8 mouse cellular contexts compared by ENCODE assay signal in genomic region chr11:117686021-117686420, GRCm38 (mm10). TPM values are rescaled to one million over a fixed set of nuclear protein-coding genes. Genes with fewer than 3 reads are reported as not detected.
DNase-seq lines count a peak whose midpoint lies in the region; ATAC-seq and TF ChIP-seq lines count a peak whose summit lies in the region.

No protein-coding gene starts in this region.

- DNase-seq in gastrocnemius, adult 2 months, result peak; percentile 29
- no peak for DNase-seq in gastrocnemius, postnatal 10 days
- no peak for DNase-seq in Patski (ENCODE audit: low read depth, low spot score)
- DNase-seq in naive thymus-derived CD4-positive, alpha-beta T cell, adult 2 months (ENCODE audit: low read depth), result peak; percentile 84
- no peak for DNase-seq in left cerebral cortex, postnatal 4 days
- DNase-seq in layer of hippocampus, postnatal 14 days (ENCODE audit: low spot score in 2 of 2), result no peak

- ATAC-seq in Patski, result no peak
- ATAC-seq in kidney, embryonic 15.5 days (replicated peaks; ENCODE audit: low FRiP score), result peak; percentile 69; the same call in 1 of the 2 replicates
- ATAC-seq in forebrain, embryonic 15.5 days (replicated peaks), result no peak

- no peak overlapping the region for H3K4me3 ChIP-seq in gastrocnemius, adult 2 months
- no peak overlapping the region for H3K4me3 ChIP-seq in kidney, embryonic 15.5 days (replicated peaks)
- H3K4me3 ChIP-seq in forebrain, embryonic 15.5 days, result no peak overlapping the region

- intact Hi-C loops in gastrocnemius, adult 2 months (cut with DNase I), result no loop called here
- intact Hi-C loops in left cerebral cortex, postnatal 4 days (cut with DNase I), result no loop called here

- H3K4me2 ChIP-seq in kidney, embryonic 15.5 days, result peak overlapping the region; percentile 30
- H3K4me2 ChIP-seq in forebrain, embryonic 15.5 days (replicated peaks), result no peak overlapping the region

- CTCF ChIA-PET in Patski (lab: Charles Lee), result interaction anchor here (1.9 to 2.0 kb wide), 2 partner anchors 11 to 14 kb away, joined by 4 to 6 read pairs; no protein-coding TSS in a partner anchor

- peak; percentile 42 for TF ChIP-seq CTCF in gastrocnemius, adult 2 months (IDR thresholded peaks at IDR 0.05)
- peak; percentile 49 for TF ChIP-seq CTCF in Patski (IDR thresholded peaks at IDR 0.05)

- WGBS in kidney, embryonic 15.5 days, result 61% methylated on average over 8 of the region's 8 CpGs
- WGBS in forebrain, embryonic 15.5 days, result 58% methylated on average over 8 of the region's 8 CpGs

- H3K9ac ChIP-seq in kidney, embryonic 15.5 days, result no peak overlapping the region
- no peak overlapping the region for H3K9ac ChIP-seq in forebrain, embryonic 15.5 days (replicated peaks)

- H3K9me3 ChIP-seq in kidney, embryonic 15.5 days (replicated peaks), result no peaks in the 10 kb centered on the region
- no peaks in the 10 kb centered on the region for H3K9me3 ChIP-seq in forebrain, embryonic 15.5 days

- POLR2A ChIA-PET in Patski (lab: Charles Lee), result interaction anchor here (1.1 kb wide), 1 partner anchor 23 kb away, joined by 9 read pairs; no protein-coding TSS in a partner anchor

- H3K36me3 ChIP-seq in kidney, embryonic 15.5 days, result no peaks in the 10 kb centered on the region
- no peaks in the 10 kb centered on the region for H3K36me3 ChIP-seq in forebrain, embryonic 15.5 days

- H3K4me1 ChIP-seq in kidney, embryonic 15.5 days, result peaks cover 43% of the 10 kb centered on the region
- peaks cover 32% of the 10 kb centered on the region for H3K4me1 ChIP-seq in forebrain, embryonic 15.5 days

- H3K27me3 ChIP-seq in Patski, result no peaks in the 10 kb centered on the region
- no peaks in the 10 kb centered on the region for H3K27me3 ChIP-seq in kidney, embryonic 15.5 days
- no peaks in the 10 kb centered on the region for H3K27me3 ChIP-seq in forebrain, embryonic 15.5 days

- in situ Hi-C loops in Patski (cut with MboI; ENCODE audit: low pct_unique_long_range_greater_than_20kb), result no loop called here

- H3K27ac ChIP-seq in gastrocnemius, adult 2 months, result peak overlapping the region; percentile 77
- peak overlapping the region; percentile 33 for H3K27ac ChIP-seq in kidney, embryonic 15.5 days
- H3K27ac ChIP-seq in forebrain, embryonic 15.5 days (replicated peaks), result no peak overlapping the region

RNA-seq across cellular contexts. Expression of gene Tnrc6c, which starts 31.9 kb away (rescaled TPM):
- 10 to 100 TPM; 18.5 to 24.8 TPM for total RNA-seq in gastrocnemius, adult 2 months (2021)
- total RNA-seq in gastrocnemius, postnatal 10 days (2021), result 10 to 100 TPM; 20.5 to 25.8 TPM
- polyA plus RNA-seq in Patski (2021), result 21.1 TPM
- polyA plus RNA-seq in kidney, embryonic 15.5 days (2015; fragmentation: Nextera tagmentation; extraction: Ambion mirVana), result 10.0 and 10.5 TPM in 2 replicates
- polyA plus RNA-seq in forebrain, embryonic 15.5 days (2015; fragmentation: Nextera tagmentation; extraction: Ambion mirVana), result 29.2 and 31.0 TPM in 2 replicates
- total RNA-seq in left cerebral cortex, postnatal 4 days (2021), result 10 to 100 TPM; 89.8 to 90.7 TPM
- 10 to 100 TPM; 61.8 to 67.9 TPM for total RNA-seq in layer of hippocampus, postnatal 14 days (2021)

Comparison
In these comparisons a context has a peak if more than half of its experiments do, and no peak if none do; other contexts are left out.
1. DNase-seq: peak in gastrocnemius, adult 2 months (single experiment) and naive thymus-derived CD4-positive, alpha-beta T cell, adult 2 months (single experiment); none in gastrocnemius, postnatal 10 days (single experiment), Patski (single experiment), left cerebral cortex, postnatal 4 days (single experiment) and layer of hippocampus, postnatal 14 days (0 of 2).